Mouse (Mus musculus) liver, adult 2 months (tissue): Measurements from ENCODE around the gene Coro6. TPM values are rescaled to one million over a fixed set of nuclear protein-coding genes. Genes with fewer than 3 reads are reported as not detected.
A peak's percentile ranks its signal among the peaks of the same experiment; 100 is the strongest.

ENCODE experiments used
- DNase-seq: peaks from one replicate; pipeline ENCODE4 v3.0.0-alpha.2; 2011; ENCODE audit warnings: low read depth, low spot score; ENCODE audit errors: extremely low read depth
- H3K27ac ChIP-seq: fragments of 200-500 bp; replicated peaks from 2 replicates; pipeline ENCODE4 v1.5.1; 2012; ENCODE audit warnings: low read depth, mild to moderate bottlenecking, control low read depth, inconsistent platforms, low read length; ENCODE audit not compliant: insufficient read depth
- H3K27me3 ChIP-seq: fragments of 200-500 bp; 2 replicates; pipeline ENCODE4 v1.6.1; 2012; ENCODE audit warnings: mild to moderate bottlenecking, moderate library complexity, low read length, inconsistent platforms; ENCODE audit not compliant: control insufficient read depth, insufficient read depth
- H3K36me3 ChIP-seq: fragments of 200-500 bp; 2 replicates; pipeline ENCODE4 v1.6.1; 2012; ENCODE audit warnings: low read length, inconsistent platforms; ENCODE audit not compliant: control insufficient read depth, insufficient read depth
- H3K4me1 ChIP-seq: fragments of 200-500 bp; 2 replicates; pipeline ENCODE4 v1.6.1; 2011; ENCODE audit warnings: low read length; ENCODE audit not compliant: control insufficient read depth, insufficient read depth
- H3K4me3 ChIP-seq: fragments of 200-500 bp; 2 replicates; pipeline ENCODE4 v1.5.1; 2011; ENCODE audit warnings: low read depth, mild to moderate bottlenecking, control low read depth, low read length, moderate library complexity; ENCODE audit not compliant: insufficient read depth
- H3K79me2 ChIP-seq: fragments of 200-500 bp; 2 replicates; pipeline ENCODE4 v1.6.1; 2012; ENCODE audit warnings: inconsistent platforms, mild to moderate bottlenecking, low read length, moderate library complexity; ENCODE audit not compliant: control insufficient read depth, insufficient read depth
- H3K9ac ChIP-seq: fragments of 200-500 bp; 2 replicates; pipeline ENCODE4 v1.6.1; 2012; ENCODE audit warnings: low read depth, mild to moderate bottlenecking, control low read depth, inconsistent platforms, low read length
- CTCF ChIP-seq: fragments of 200-500 bp; IDR thresholded peaks from 2 replicates; pipeline ENCODE4 v1.5.1; 2011; ENCODE audit warnings: low read depth, low read length, control low read depth
- POLR2A ChIP-seq: fragments of 200-500 bp; IDR thresholded peaks from 2 replicates; pipeline ENCODE4 v1.6.1; 2011; ENCODE audit warnings: low read length, control low read depth; ENCODE audit not compliant: insufficient read depth; ENCODE audit errors: extremely low read depth
- whole genome bisulfite sequencing: fragments of 180-500 bp; shearing (Covaris S2); methylation state at CpG from one replicate; pipeline ENCODE4 v1.1.7; 2018; 5-methylcytosine and 5-hydroxymethylcytosine counted together
- polyA plus RNA-seq: library from polyadenylated mRNA; depleted of rRNA; stranded (reverse); fragments of >200 nt; gene quantifications from 2 replicates; pipeline ENCODE4 v1.2.3, GENCODE M21; 2012
- total RNA-seq: library from RNA; depleted of rRNA; stranded (reverse); fragments of >200 nt; gene quantifications from 2 replicates; pipeline ENCODE4 v1.2.3, GENCODE M21; 2014

The Coro6 gene
- total and polyA plus RNA-seq, 2 experiments, result 0.09 to 0.16 TPM

DNA sequence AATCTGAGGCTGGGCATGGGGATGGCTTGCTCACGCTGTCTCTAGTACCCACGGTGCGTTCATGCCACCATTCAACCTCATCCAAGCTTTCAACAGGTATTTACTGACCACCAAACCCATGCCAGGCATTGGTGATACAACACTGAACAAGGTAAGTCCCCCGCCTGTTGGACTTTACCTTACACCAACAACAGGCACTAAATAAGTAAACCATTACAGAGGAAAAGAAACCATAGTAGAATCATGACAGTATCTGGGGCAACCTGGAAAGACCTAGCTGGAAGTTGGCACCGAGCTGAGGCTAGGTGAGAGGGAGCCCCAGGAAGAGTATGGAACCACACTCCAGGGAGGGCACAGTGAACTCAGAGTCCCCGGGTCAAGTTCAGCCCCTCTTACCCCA lies 14.7 kb downstream of the Coro6 start:
- 0 out of 2 replicates have a peak, but pooled peaks cover 5% of the 10 kb centered on the region for H3K4me1 ChIP-seq
- TF ChIP-seq POLR2A (no peak), CTCF (no peak)
- H3K4me3 ChIP-seq, result no peak overlapping the region
- peak; percentile 59 for DNase-seq
- WGBS, result 32% methylated on average over 6 of the region's 6 CpGs
- no peak overlapping the region for H3K9ac ChIP-seq
- no peaks in the 10 kb centered on the region for H3K79me2 ChIP-seq
- no peak overlapping the region for H3K27ac ChIP-seq
- H3K36me3 ChIP-seq, result no peaks in the 10 kb centered on the region
- H3K27me3 ChIP-seq, result no peaks in the 10 kb centered on the region

DNA sequence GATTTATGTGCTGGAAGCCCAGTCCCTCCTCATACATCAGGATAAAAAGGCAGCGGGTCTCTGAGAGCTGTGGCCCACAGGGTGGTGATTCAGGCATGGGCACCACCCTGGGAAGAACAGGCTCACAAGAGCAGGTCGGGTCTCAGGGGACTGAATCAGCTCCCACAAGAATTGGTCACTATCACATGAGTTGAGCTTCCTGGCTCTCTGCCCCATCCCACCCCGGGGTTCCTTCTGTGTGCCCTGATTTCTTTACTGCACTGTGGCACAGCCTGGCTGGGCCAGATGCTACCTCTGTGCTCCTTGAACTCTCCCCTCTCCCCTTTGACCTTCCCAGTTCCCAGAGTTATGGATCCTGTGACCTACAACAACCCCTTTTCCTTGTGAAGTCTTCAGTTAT lies 20.8 kb downstream of the Coro6 start:
- H3K4me3 ChIP-seq, result no peak overlapping the region
- 0 out of 2 replicates have a peak, but pooled peaks cover 5% of the 10 kb centered on the region for H3K79me2 ChIP-seq
- H3K36me3 ChIP-seq, result no peaks in the 10 kb centered on the region
- no peak for DNase-seq
- 73% methylated on average over 3 of the region's 3 CpGs for WGBS
- TF ChIP-seq CTCF (no peak), POLR2A (no peak)
- H3K27ac ChIP-seq, result no peak overlapping the region
- H3K4me1 ChIP-seq, result no peaks in the 10 kb centered on the region
- H3K27me3 ChIP-seq, result no peaks in the 10 kb centered on the region
- no peak overlapping the region for H3K9ac ChIP-seq

DNA sequence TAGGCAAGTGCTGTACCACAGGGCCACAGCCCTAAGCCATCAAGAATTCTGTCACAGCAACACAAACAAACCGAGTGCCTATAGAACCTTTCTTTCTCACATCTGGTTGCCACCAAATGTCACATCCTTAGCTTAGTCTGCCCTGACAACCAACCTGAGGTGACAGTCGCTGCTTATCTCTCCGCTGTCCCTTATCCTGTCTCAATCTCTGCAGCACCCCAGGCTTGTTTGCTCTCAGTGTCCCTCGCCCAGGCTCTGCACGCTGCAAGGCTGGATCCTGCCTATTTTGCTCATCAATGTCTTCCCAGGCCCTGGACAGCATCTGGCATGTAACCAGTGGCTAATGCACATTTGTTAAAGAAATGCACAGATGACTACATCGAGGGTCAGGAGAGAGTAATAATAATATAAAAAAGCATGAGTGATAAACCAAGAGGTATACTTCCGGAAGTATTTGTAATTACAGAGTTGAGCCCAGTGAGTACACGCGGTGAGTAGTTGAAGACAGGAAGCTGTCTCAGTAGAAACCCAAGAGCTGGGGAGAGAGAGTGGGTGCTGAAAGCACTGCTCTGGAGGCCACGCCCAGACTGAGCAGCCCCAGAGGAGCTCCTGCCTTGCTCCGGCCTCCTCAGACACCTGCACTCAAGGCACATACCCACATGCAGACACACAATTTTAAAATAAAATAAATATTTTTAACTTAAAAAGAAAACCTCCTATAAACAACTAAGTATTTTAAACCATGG lies 21.5 kb downstream of the Coro6 start:
- TF ChIP-seq POLR2A (no peak), CTCF (no peak)
- Histone ChIP-seq H3K36me3 (no peaks in the 10 kb centered on the region), H3K79me2 (0 out of 2 replicates have a peak, but pooled peaks cover 5% of the 10 kb centered on the region), H3K4me1 (no peaks in the 10 kb centered on the region), H3K27ac (no peak overlapping the region), H3K9ac (no peak overlapping the region), H3K27me3 (no peaks in the 10 kb centered on the region), H3K4me3 (no peak overlapping the region)
- WGBS, result 66% methylated on average over 11 of the region's 11 CpGs
- no peak for DNase-seq

DNA sequence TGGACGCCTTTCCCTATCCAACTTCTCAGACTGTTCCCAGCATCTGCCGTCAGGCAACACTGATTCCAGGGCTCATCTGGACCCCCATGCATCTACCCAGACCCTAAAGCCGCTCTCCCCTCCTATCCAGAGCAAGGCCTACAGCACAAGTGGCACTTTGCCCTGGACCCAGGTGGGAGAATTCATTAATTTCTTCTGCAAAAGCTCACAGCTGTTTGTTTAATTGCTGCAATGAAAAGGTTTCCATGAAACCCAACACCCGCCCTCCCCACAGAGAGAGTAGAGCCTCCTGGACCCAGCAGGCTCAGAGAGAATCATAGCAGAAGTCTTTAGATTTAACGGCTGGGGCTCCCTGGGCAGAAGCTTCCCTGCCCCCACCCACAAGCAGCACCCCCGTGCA lies 23.0 kb downstream of the Coro6 start:
- WGBS, result 89% methylated on average over 6 of the region's 6 CpGs
- Histone ChIP-seq H3K9ac (no peak overlapping the region), H3K79me2 (0 out of 2 replicates have a peak, but pooled peaks cover 5% of the 10 kb centered on the region), H3K4me3 (no peak overlapping the region), H3K27me3 (no peaks in the 10 kb centered on the region), H3K36me3 (no peaks in the 10 kb centered on the region), H3K4me1 (peaks cover 4% of the 10 kb centered on the region; the same call in 1 of the 2 replicates), H3K27ac (no peak overlapping the region)
- no peak for TF ChIP-seq CTCF
- DNase-seq, result no peak

DNA sequence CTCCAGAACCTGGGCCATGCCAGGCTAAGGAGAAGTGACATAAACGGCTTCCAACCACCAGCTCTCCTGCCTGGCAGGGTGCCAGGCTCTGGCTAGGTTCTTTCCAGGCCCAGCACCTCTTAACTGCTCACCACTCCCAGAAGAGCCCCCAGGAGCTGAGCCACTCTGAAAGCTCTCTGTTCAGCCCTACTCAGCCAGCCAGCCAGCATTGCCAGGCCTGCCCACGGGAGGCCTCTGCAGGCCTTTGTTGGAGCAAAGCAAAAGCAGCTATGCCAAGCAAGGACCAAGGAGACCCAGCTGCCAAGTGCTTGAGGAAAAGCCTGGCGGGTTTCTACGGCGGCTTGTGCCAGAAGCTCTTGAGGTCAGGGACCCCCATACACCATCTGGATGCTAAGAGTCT lies 24.6 kb downstream of the Coro6 start:
- WGBS, result 75% methylated on average over 5 of the region's 5 CpGs
- no peak for DNase-seq

More for the DNA sequence above, 24.6 kb downstream of the Coro6 start:
- Histone ChIP-seq H3K27me3 (no peaks in the 10 kb centered on the region), H3K27ac (no peak overlapping the region), H3K36me3 (no peaks in the 10 kb centered on the region), H3K79me2 (0 out of 2 replicates have a peak, but pooled peaks cover 5% of the 10 kb centered on the region), H3K4me3 (no peak overlapping the region), H3K4me1 (peaks cover 9% of the 10 kb centered on the region; the same call in 1 of the 2 replicates), H3K9ac (no peak overlapping the region)
- TF ChIP-seq CTCF, result no peak
- TF ChIP-seq POLR2A, result no peak
